Mouse (Mus musculus) erythroblast, embryonic 14.5 days (primary cell): ENCODE measurements around the gene Chmp3.

ENCODE experiments used
- GATA1 ChIP-seq: IDR thresholded peaks from 2 replicates; pipeline ENCODE4 v1.6.1; 2012; ENCODE audit warnings: low read length, inconsistent platforms, mixed read lengths
- TAL1 ChIP-seq: IDR thresholded peaks from 3 replicates; pipeline ENCODE4 v1.6.1; 2012; ENCODE audit warnings: low read length, inconsistent platforms, mixed read lengths

GRCm38 (mm10) chr6:71579478-71579877 is 35.9 kb downstream of the Chmp3 start:
- no peak for TF ChIP-seq TAL1
- no peak for TF ChIP-seq GATA1
